In the genomic region with DNA sequence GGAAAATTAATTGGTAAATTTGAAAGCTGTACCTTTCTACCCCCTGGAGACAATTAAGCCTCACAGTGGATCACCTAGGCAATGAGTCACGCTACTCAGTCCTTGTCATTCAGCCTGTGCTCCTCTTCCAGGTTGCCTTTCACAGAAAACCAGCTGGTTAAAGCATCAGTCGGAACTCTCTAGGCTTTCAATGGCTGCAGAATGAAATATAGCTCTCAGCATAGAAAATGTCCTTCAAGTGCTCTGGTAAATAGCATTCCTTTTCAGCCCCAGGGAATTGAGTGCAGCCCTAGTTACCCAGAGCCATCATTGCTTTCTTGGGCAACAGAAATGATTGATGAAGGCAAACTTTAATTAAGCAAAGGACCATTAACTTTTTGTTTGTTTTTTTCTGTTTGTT, we compare ENCODE assay signal across 20 mouse cellular contexts.
A peak's percentile ranks its signal among the peaks of the same experiment; 100 is the strongest.
DNase-seq lines count a peak whose midpoint lies in the region; ATAC-seq lines count a peak whose summit lies in the region.
"Had no signal": no experiment of that assay in that cellular context is flagged by ENCODE, and none has a peak within 500 bp of the region (broad histone marks: within the 10 kb centered on the region; RNA-seq: fewer than 3 reads in every experiment).

No protein-coding gene starts in this region.

- no peaks in the 10 kb centered on the region for H3K9me3 ChIP-seq in hindbrain, embryonic 11.5 days (ENCODE audit: control insufficient read depth, low read length)
- H3K9me3 ChIP-seq in hindbrain, embryonic 10.5 days: no peaks in the 10 kb centered on the region
- no peaks in the 10 kb centered on the region for H3K9me3 ChIP-seq in hindbrain, embryonic 15.5 days
- no peaks in the 10 kb centered on the region for H3K9me3 ChIP-seq in neural tube, embryonic 14.5 days (ENCODE audit: control insufficient read depth, low read length)
- H3K9me3 ChIP-seq: midbrain, embryonic 10.5 days had no signal

- no peak overlapping the region for H3K4me2 ChIP-seq in hindbrain, embryonic 11.5 days (replicated peaks; ENCODE audit: low read depth, low read length)
- H3K4me2 ChIP-seq in hindbrain, embryonic 15.5 days: no peak overlapping the region
- H3K4me2 ChIP-seq in neural tube, embryonic 14.5 days (ENCODE audit: low read depth, low read length): no peak overlapping the region

- no peak overlapping the region for H3K4me3 ChIP-seq in hindbrain, embryonic 11.5 days (ENCODE audit: low read depth, low read length)
- H3K4me3 ChIP-seq in hindbrain, embryonic 10.5 days: no peak overlapping the region
- H3K4me3 ChIP-seq in hindbrain, embryonic 15.5 days: no peak overlapping the region
- no peak overlapping the region for H3K4me3 ChIP-seq in neural tube, embryonic 14.5 days (ENCODE audit: low read depth, low read length)
- H3K4me3 ChIP-seq: midbrain, embryonic 10.5 days had no signal

- H3K4me1 ChIP-seq in hindbrain, embryonic 11.5 days (replicated peaks; ENCODE audit: control insufficient read depth, insufficient read depth, low read length): no peaks in the 10 kb centered on the region
- H3K4me1 ChIP-seq in hindbrain, embryonic 10.5 days (replicated peaks): 0 out of 2 replicates have a peak, but pooled peaks cover 5% of the 10 kb centered on the region
- H3K4me1 ChIP-seq in hindbrain, embryonic 15.5 days (replicated peaks): peaks cover 4% of the 10 kb centered on the region; the same call in 1 of the 2 replicates
- no peaks in the 10 kb centered on the region for H3K4me1 ChIP-seq in neural tube, embryonic 14.5 days (ENCODE audit: control insufficient read depth, insufficient read depth, low read length)

- H3K27ac ChIP-seq in hindbrain, embryonic 11.5 days (ENCODE audit: low read depth, low read length): no peak overlapping the region
- H3K27ac ChIP-seq in hindbrain, embryonic 10.5 days: no peak overlapping the region
- H3K27ac ChIP-seq in hindbrain, embryonic 15.5 days (replicated peaks): 0 out of 2 replicates have a peak overlapping the region, but pooled peaks have one; percentile 34
- H3K27ac ChIP-seq in neural tube, embryonic 14.5 days (ENCODE audit: low read depth, low read length): no peak overlapping the region
- H3K27ac ChIP-seq: midbrain, embryonic 10.5 days had no signal

- no peaks in the 10 kb centered on the region for H3K27me3 ChIP-seq in hindbrain, embryonic 11.5 days (ENCODE audit: control insufficient read depth, insufficient read depth, low read length)
- no peaks in the 10 kb centered on the region for H3K27me3 ChIP-seq in hindbrain, embryonic 10.5 days (ENCODE audit: insufficient read depth, poor library complexity, severe bottlenecking)
- no peaks in the 10 kb centered on the region for H3K27me3 ChIP-seq in hindbrain, embryonic 15.5 days
- no peaks in the 10 kb centered on the region for H3K27me3 ChIP-seq in neural tube, embryonic 14.5 days (ENCODE audit: control insufficient read depth, insufficient read depth, low read length)

- peak; percentile 65 for ATAC-seq in hindbrain, embryonic 11.5 days (ENCODE audit: low FRiP score)
- ATAC-seq in hindbrain, embryonic 15.5 days (ENCODE audit: low FRiP score, low read depth): peak; percentile 54; the same call in 1 of the 2 replicates
- ATAC-seq in neural tube, embryonic 14.5 days (ENCODE audit: low read depth): peak; percentile 86
- ATAC-seq: activated CD4-positive, CD25-positive, alpha-beta regulatory T cell, adult 4 months; inflammation-experienced regulatory T-cells, adult 6 months; liver, postnatal 0 days had no signal

- peak; percentile 14 for DNase-seq in hindbrain, embryonic 11.5 days (ENCODE audit: low spot score)
- DNase-seq in hindbrain, embryonic 10.5 days (ENCODE audit: low spot score): no peak
- peak; percentile 50 for DNase-seq in embryo, embryonic 11 days
- DNase-seq in lung, postnatal 4 days: no peak
- no peak for DNase-seq in spleen, adult 18-20 months
- DNase-seq: adrenal gland, postnatal 36 days; cerebellum, adult 8-10 months; gastrocnemius, postnatal 25 days; heart, postnatal 10 days; kidney, adult 8-10 months; kidney, postnatal 25 days; liver; liver, postnatal 0 days; lung, postnatal 14 days; right cerebral cortex, postnatal 25 days had no signal

- no peak overlapping the region for H3K9ac ChIP-seq in hindbrain, embryonic 11.5 days (ENCODE audit: low read depth, low read length)
- no peak overlapping the region for H3K9ac ChIP-seq in hindbrain, embryonic 15.5 days
- H3K9ac ChIP-seq in neural tube, embryonic 14.5 days (replicated peaks; ENCODE audit: low read depth, low read length): no peak overlapping the region
- H3K9ac ChIP-seq: liver, postnatal 0 days had no signal

- WGBS in hindbrain, embryonic 11.5 days: 26% methylated on average over 2 of the region's 2 CpGs
- 54% methylated on average over 2 of the region's 2 CpGs for WGBS in hindbrain, embryonic 10.5 days
- WGBS in hindbrain, embryonic 15.5 days: 21% methylated on average over 2 of the region's 2 CpGs
- 9% methylated on average over 2 of the region's 2 CpGs for WGBS in neural tube, embryonic 14.5 days

- no peaks in the 10 kb centered on the region for H3K36me3 ChIP-seq in hindbrain, embryonic 11.5 days (ENCODE audit: control insufficient read depth, insufficient read depth, low read length)
- no peaks in the 10 kb centered on the region for H3K36me3 ChIP-seq in hindbrain, embryonic 10.5 days
- H3K36me3 ChIP-seq in hindbrain, embryonic 15.5 days: no peaks in the 10 kb centered on the region
- H3K36me3 ChIP-seq in neural tube, embryonic 14.5 days (ENCODE audit: control insufficient read depth, insufficient read depth, low read length): no peaks in the 10 kb centered on the region
- H3K36me3 ChIP-seq: midbrain, embryonic 10.5 days had no signal

Comparison
In these comparisons a context has a peak if more than half of its experiments do, and no peak if none do; other contexts are left out.
1. DNase-seq: peak in hindbrain, embryonic 11.5 days (single experiment) and embryo, embryonic 11 days (single experiment); none in hindbrain, embryonic 10.5 days (single experiment), lung, postnatal 4 days (0 of 2) and spleen, adult 18-20 months (0 of 2).
2. Peak in every context shown above with its lines, with median percentiles within 50 percentile points of each other: ATAC-seq.